Mouse (Mus musculus): ENCODE data around the gene F13a1. TPM values are rescaled to one million over a fixed set of nuclear protein-coding genes. Genes with fewer than 3 reads are reported as not detected.

F13a1 gene
- polyA plus RNA-seq, 1 experiment: 30.4 TPM

- TF ChIP-seq GATA1 (IDR thresholded peaks at IDR 0.05; ENCODE audit: borderline replicate concordance, low read length) (no peak), FLI1 (IDR thresholded peaks at IDR 0.05; ENCODE audit: low read length) (no peak)
- peaks cover 29% of the 10 kb centered on the region for H3K4me1 ChIP-seq
- no peaks in the 10 kb centered on the region for H3K27me3 ChIP-seq (replicated peaks)
- H3K4me3 ChIP-seq (replicated peaks): no peak overlapping the region
- H3K36me3 ChIP-seq (replicated peaks; ENCODE audit: low read length): peaks cover 93% of the 10 kb centered on the region
- H3K9me3 ChIP-seq: no peaks in the 10 kb centered on the region
Observed at GRCm38 (mm10) chr13:36901016-36901415, 149.0 kb downstream of the F13a1 start.

DNA sequence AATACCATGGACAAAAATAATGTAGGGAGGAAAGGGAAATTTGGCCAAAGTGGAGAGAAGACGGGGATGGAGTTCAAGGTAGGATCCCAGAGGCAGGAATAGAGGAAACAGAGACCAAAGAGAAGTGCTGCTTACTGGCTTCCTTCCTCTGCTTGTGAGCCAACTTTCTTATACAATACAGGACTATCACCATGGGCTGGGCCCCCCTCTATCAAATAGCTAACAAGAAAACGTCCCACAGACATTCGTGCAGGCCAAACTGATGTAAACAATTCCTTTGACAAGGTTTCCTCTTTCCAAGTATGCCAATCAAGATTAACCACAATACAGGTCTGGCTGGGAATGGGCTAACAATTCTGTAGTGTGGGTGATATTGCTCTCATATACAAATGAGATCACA is 154.0 kb downstream of the F13a1 start:
- peaks cover 99% of the 10 kb centered on the region for H3K36me3 ChIP-seq (replicated peaks; ENCODE audit: low read length)
- H3K9me3 ChIP-seq: no peaks in the 10 kb centered on the region
- TF ChIP-seq GATA1 (IDR thresholded peaks at IDR 0.05; ENCODE audit: borderline replicate concordance, low read length) (no peak), FLI1 (IDR thresholded peaks at IDR 0.05; ENCODE audit: low read length) (no peak)
- H3K4me3 ChIP-seq (replicated peaks): no peak overlapping the region
- H3K4me1 ChIP-seq: peaks cover 11% of the 10 kb centered on the region
- no peaks in the 10 kb centered on the region for H3K27me3 ChIP-seq (replicated peaks)

- H3K4me1 ChIP-seq: no peaks in the 10 kb centered on the region
- no peak overlapping the region for H3K4me3 ChIP-seq (replicated peaks)
- H3K36me3 ChIP-seq (replicated peaks; ENCODE audit: low read length): peaks cover 99% of the 10 kb centered on the region
- H3K27me3 ChIP-seq (replicated peaks): peaks cover 2% of the 10 kb centered on the region
- TF ChIP-seq FLI1 (IDR thresholded peaks at IDR 0.05; ENCODE audit: low read length) (no peak), GATA1 (IDR thresholded peaks at IDR 0.05; ENCODE audit: borderline replicate concordance, low read length) (no peak)
- no peaks in the 10 kb centered on the region for H3K9me3 ChIP-seq
Observed at GRCm38 (mm10) chr13:36893762-36894161, 156.3 kb downstream of the F13a1 start.

GRCm38 (mm10) chr13:36892216-36892615 is 157.8 kb downstream of the F13a1 start:
- Histone ChIP-seq H3K4me3 (replicated peaks) (no peak overlapping the region), H3K9me3 (no peaks in the 10 kb centered on the region), H3K27me3 (replicated peaks) (peaks cover 2% of the 10 kb centered on the region), H3K4me1 (no peaks in the 10 kb centered on the region), H3K36me3 (replicated peaks; ENCODE audit: low read length) (peaks cover 97% of the 10 kb centered on the region)
- no peak for TF ChIP-seq FLI1 (IDR thresholded peaks at IDR 0.05; ENCODE audit: low read length)
- TF ChIP-seq GATA1 (IDR thresholded peaks at IDR 0.05; ENCODE audit: borderline replicate concordance, low read length): no peak

DNA sequence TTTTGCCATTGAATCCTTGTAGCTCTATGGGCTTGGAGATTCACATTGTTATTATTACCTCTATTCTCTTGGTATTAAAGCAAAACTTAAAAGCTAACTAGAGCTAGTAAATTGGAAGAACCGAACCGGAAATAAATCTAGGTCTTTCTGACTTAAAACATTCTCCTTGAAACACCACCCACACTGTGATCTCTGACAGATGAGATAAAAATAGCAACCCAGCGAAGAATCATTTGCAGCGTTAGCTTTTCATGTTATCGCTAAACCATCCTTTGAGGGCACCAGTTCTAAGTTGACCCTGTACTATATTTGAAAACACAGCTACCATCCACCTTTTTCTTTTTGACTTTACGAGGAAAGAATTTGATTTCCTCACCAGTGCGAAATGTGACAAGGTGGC is 164.1 kb downstream of the F13a1 start:
- peaks cover 4% of the 10 kb centered on the region for H3K4me1 ChIP-seq
- no peaks in the 10 kb centered on the region for H3K9me3 ChIP-seq
- H3K27me3 ChIP-seq (replicated peaks): peaks cover 2% of the 10 kb centered on the region
- TF ChIP-seq FLI1 (IDR thresholded peaks at IDR 0.05; ENCODE audit: low read length) (no peak), GATA1 (IDR thresholded peaks at IDR 0.05; ENCODE audit: borderline replicate concordance, low read length) (no peak)
- H3K4me3 ChIP-seq (replicated peaks): no peak overlapping the region
- H3K36me3 ChIP-seq (replicated peaks; ENCODE audit: low read length): peaks cover 89% of the 10 kb centered on the region

DNA sequence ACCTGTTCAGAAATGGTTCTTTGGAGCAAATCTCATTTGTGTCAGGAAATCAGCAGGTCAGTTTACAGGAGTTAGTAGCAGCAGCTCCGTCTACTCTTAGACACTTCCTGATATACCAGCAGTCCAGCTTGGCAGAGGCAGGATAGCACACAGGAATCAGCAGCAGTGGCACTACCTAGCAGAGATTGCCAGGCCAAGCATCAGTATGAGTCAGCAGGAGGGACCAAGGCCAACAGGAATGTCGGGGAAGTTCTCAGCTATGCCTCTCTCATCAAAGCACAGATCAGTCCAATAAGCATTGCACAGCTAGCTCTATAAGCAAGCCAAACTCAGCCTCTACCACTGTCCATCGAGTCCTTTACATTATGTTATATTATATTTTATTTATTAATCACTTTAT is 210.9 kb downstream of the F13a1 start:
- TF ChIP-seq GATA1 (IDR thresholded peaks at IDR 0.05; ENCODE audit: borderline replicate concordance, low read length) (no peak), FLI1 (IDR thresholded peaks at IDR 0.05; ENCODE audit: low read length) (no peak)
- Histone ChIP-seq H3K4me3 (replicated peaks) (no peak overlapping the region), H3K36me3 (replicated peaks; ENCODE audit: low read length) (no peaks in the 10 kb centered on the region), H3K4me1 (peaks cover 9% of the 10 kb centered on the region), H3K27me3 (replicated peaks) (peaks cover 4% of the 10 kb centered on the region), H3K9me3 (peaks cover 5% of the 10 kb centered on the region; the same call in 1 of the 2 replicates)

All from megakaryocyte, embryonic 14.5 days (primary cell).